Mouse (Mus musculus): ENCODE data around the gene Olfml2a. TPM values are rescaled to one million over a fixed set of nuclear protein-coding genes. Genes with fewer than 3 reads are reported as not detected.
A peak's percentile ranks its signal among the peaks of the same experiment; 100 is the strongest.
"Not testable (repeated sequence)": the region's sequence is repeated elsewhere in the genome, so short reads cannot be mapped to it uniquely, and the experiment has no call there.

Olfml2a gene
- polyA plus RNA-seq, 1 experiment from 2014 or later, result 5.4 TPM

- H3K27me3 ChIP-seq, result no peaks in the 10 kb centered on the region
- H3K4me2 ChIP-seq, result peak overlapping the region; percentile 95
- peak overlapping the region; percentile 61 for H3K4me3 ChIP-seq
- no peak for ATAC-seq (ENCODE audit: low FRiP score)
- H3K9ac ChIP-seq, result peak overlapping the region; percentile 74; the same call in 1 of the 2 replicates
- peaks cover 27% of the 10 kb centered on the region for H3K36me3 ChIP-seq
- no peak overlapping the region for H3K27ac ChIP-seq
- H3K4me1 ChIP-seq (replicated peaks), result peaks cover 66% of the 10 kb centered on the region
- H3K9me3 ChIP-seq, result no peaks in the 10 kb centered on the region
- WGBS, result 91% methylated on average over 14 of the region's 14 CpGs
Measured at GRCm38 (mm10) chr2:39006149-39006730, 74.5 kb downstream of the Olfml2a start.

DNA sequence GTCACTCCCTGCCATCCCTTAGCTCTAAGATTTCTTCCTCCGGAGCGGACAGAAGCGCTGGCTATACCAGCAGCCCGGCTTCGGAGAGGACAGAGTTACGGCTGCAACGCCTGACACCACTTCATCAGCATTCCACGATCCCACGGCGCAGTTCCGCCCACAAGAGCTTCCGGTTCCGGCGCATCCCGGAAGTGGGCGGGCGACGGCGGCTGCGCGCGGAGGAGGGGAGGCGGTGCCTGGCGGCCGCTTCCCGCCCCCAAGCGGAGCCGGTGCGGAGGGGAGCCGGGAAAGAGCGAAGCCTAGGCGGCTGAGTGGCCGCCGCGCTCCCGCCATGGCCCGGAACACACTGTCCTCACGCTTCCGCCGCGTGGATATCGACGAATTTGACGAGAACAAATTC is 76.1 kb downstream of the Olfml2a start:
- no peaks in the 10 kb centered on the region for H3K27me3 ChIP-seq
- H3K9me3 ChIP-seq, result no peaks in the 10 kb centered on the region
- peak overlapping the region; percentile 94 for H3K4me3 ChIP-seq
- H3K4me2 ChIP-seq, result peak overlapping the region; percentile 98
- peak overlapping the region; percentile 94 for H3K27ac ChIP-seq
- WGBS, result 0% methylated on average over 43 of the region's 44 CpGs
- peak; percentile 88 for ATAC-seq (ENCODE audit: low FRiP score)
- H3K4me1 ChIP-seq (replicated peaks), result peaks cover 67% of the 10 kb centered on the region
- H3K9ac ChIP-seq, result peak overlapping the region; percentile 97
- peaks cover 20% of the 10 kb centered on the region for H3K36me3 ChIP-seq

DNA sequence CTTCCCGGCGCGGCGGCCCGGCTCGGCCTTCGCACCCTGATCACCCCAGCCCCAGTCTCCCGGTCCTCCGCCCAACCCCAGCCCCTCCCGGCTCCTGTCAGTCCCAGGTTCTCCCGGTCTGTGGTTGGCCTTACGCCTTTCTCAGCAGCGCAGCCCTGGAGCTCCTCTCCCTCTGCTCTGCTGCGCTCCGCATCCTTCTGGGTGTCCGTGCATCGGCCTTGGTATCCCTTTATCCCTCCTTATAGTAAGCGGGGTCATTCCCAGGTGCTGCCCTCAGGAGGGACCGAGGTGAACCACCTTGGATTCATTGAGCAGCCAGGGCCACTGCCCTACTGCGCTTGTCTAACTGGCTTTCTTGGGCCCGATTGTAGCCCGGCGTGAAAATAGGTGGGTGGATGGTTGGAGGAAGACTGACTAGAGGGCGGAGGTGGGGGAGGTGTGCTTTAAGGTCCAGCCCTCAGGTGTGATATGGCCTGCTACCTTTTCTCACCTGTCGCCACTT is 76.6 kb downstream of the Olfml2a start:
- ATAC-seq (ENCODE audit: low FRiP score), result peak; percentile 47
- H3K4me1 ChIP-seq (replicated peaks), result peaks cover 61% of the 10 kb centered on the region

GRCm38 (mm10) chr2:39008954-39009365 is 77.2 kb downstream of the Olfml2a start:
- Histone ChIP-seq H3K27me3 (no peaks in the 10 kb centered on the region), H3K36me3 (peaks cover 19% of the 10 kb centered on the region), H3K4me1 (replicated peaks) (peaks cover 56% of the 10 kb centered on the region), H3K9ac (peak overlapping the region; percentile 97), H3K4me3 (peak overlapping the region; percentile 94), H3K27ac (peak overlapping the region; percentile 94; the same call in 1 of the 2 replicates), H3K4me2 (peak overlapping the region; percentile 98), H3K9me3 (no peaks in the 10 kb centered on the region)
- ATAC-seq (ENCODE audit: low FRiP score), result no peak
- 36% methylated on average over 3 of the region's 3 CpGs for WGBS

More for the DNA sequence above, 76.6 kb downstream of the Olfml2a start:
- peak overlapping the region; percentile 97 for H3K9ac ChIP-seq
- H3K4me3 ChIP-seq, result peak overlapping the region; percentile 94
- no peaks in the 10 kb centered on the region for H3K9me3 ChIP-seq
- peaks cover 19% of the 10 kb centered on the region for H3K36me3 ChIP-seq
- no peaks in the 10 kb centered on the region for H3K27me3 ChIP-seq
- peak overlapping the region; percentile 98 for H3K4me2 ChIP-seq
- H3K27ac ChIP-seq, result peak overlapping the region; percentile 94
- under 1% methylated on average over 25 of the region's 25 CpGs for WGBS

DNA sequence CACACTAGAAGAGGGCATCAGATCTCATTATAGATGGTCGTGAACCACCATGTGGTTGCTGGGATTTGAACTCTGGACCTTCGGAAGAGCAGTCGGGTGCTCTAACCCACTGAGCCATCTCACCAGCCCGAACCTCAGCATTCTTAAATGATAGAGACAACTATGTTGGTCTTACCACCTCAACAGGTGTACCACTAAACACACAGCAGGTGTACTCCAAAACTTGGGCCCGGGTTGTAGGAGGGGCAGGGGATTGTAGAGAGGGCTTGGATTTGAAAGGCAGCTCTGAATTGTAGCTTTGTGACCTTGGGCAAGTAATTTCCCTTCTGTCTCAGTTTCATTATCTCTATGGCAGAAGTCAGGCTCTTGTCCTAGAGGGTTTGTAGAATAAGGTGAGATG is 78.4 kb downstream of the Olfml2a start:
- ATAC-seq (ENCODE audit: low FRiP score); H3K9ac ChIP-seq; H3K27ac ChIP-seq; H3K27me3 ChIP-seq; H3K4me2 ChIP-seq; H3K9me3 ChIP-seq; H3K4me3 ChIP-seq: not testable (repeated sequence)
- H3K36me3 ChIP-seq, result peaks cover 31% of the 10 kb centered on the region
- H3K4me1 ChIP-seq (replicated peaks), result peaks cover 51% of the 10 kb centered on the region
- 95% methylated on average over 5 of the region's 5 CpGs for WGBS

DNA sequence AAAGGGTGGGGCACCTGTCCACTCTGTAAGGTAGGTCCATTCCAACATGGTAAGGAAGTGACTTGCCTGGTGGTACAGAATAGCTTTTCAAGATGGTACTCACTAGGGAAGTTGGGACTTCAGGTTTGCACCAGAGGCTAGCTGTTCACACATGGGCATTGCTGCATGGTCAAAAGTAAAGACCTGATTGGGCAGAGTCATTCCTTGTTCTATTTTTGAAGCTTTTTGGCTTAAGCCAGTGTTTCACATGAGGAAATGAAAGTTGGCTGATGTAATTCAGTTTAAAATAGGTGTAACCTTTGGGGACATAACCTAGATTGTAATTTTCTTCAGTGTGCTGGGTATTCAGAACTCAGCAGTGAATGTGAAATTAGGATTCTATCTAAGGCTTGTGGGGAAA is 79.5 kb downstream of the Olfml2a start:
- Histone ChIP-seq H3K9ac (peak overlapping the region; percentile 11; the same call in 1 of the 2 replicates), H3K27me3 (no peaks in the 10 kb centered on the region), H3K4me1 (replicated peaks) (peaks cover 43% of the 10 kb centered on the region), H3K4me3 (no peak overlapping the region), H3K36me3 (peaks cover 43% of the 10 kb centered on the region), H3K9me3 (no peaks in the 10 kb centered on the region), H3K27ac (no peak overlapping the region), H3K4me2 (no peak overlapping the region)
- ATAC-seq (ENCODE audit: low FRiP score), result no peak

- peaks cover 49% of the 10 kb centered on the region for H3K36me3 ChIP-seq
Measured at GRCm38 (mm10) chr2:39011971-39012370, 80.2 kb downstream of the Olfml2a start.

GRCm38 (mm10) chr2:39012768-39013279 is 81.0 kb downstream of the Olfml2a start:
- WGBS, result 92% methylated on average over 7 of the region's 7 CpGs
- Histone ChIP-seq H3K9ac (no peak overlapping the region), H3K4me3 (no peak overlapping the region), H3K27me3 (no peaks in the 10 kb centered on the region), H3K9me3 (no peaks in the 10 kb centered on the region), H3K4me2 (no peak overlapping the region), H3K4me1 (replicated peaks) (peaks cover 32% of the 10 kb centered on the region), H3K36me3 (peaks cover 57% of the 10 kb centered on the region), H3K27ac (no peak overlapping the region)
- ATAC-seq (ENCODE audit: low FRiP score), result no peak

More at GRCm38 (mm10) chr2:39011971-39012370, 80.2 kb downstream of the Olfml2a start:
- no peak overlapping the region for H3K4me2 ChIP-seq
- WGBS, result 92% methylated on average over 3 of the region's 3 CpGs
- no peak for ATAC-seq (ENCODE audit: low FRiP score)
- H3K4me3 ChIP-seq, result no peak overlapping the region
- H3K9ac ChIP-seq, result 0 out of 2 replicates have a peak overlapping the region, but pooled peaks have one; percentile 11
- no peaks in the 10 kb centered on the region for H3K27me3 ChIP-seq
- no peak overlapping the region for H3K27ac ChIP-seq
- H3K4me1 ChIP-seq (replicated peaks), result peaks cover 37% of the 10 kb centered on the region
- no peaks in the 10 kb centered on the region for H3K9me3 ChIP-seq

Other genes starting within 250 kb of the Olfml2a start
- gene Nr5a1, start 217.4 kb upstream of the Olfml2a start, polyA plus RNA-seq (2015; fragmentation: Nextera tagmentation; extraction: Ambion mirVana), result 0.09 TPM in 1 of 2 replicates, not detected in the other
- 2.4 and 3.1 TPM in 2 replicates for gene Nr6a1, start 4.3 kb upstream of the Olfml2a start, polyA plus RNA-seq (2015; fragmentation: Nextera tagmentation; extraction: Ambion mirVana)
- 1.8 and 1.9 TPM in 2 replicates for gene Wdr38, start 65.5 kb downstream of the Olfml2a start, polyA plus RNA-seq (2015; fragmentation: Nextera tagmentation; extraction: Ambion mirVana)
- gene Arpc5l, start 73.4 kb downstream of the Olfml2a start, polyA plus RNA-seq (2015; fragmentation: Nextera tagmentation; extraction: Ambion mirVana), result 135 TPM in 2 replicates
- gene Rpl35, start 73.6 kb downstream of the Olfml2a start, polyA plus RNA-seq (2015; fragmentation: Nextera tagmentation; extraction: Ambion mirVana), result 721 and 760 TPM in 2 replicates
- gene Golga1, start 133.6 kb downstream of the Olfml2a start, polyA plus RNA-seq (2015; fragmentation: Nextera tagmentation; extraction: Ambion mirVana), result 35.4 and 35.5 TPM in 2 replicates